Mouse (Mus musculus): ENCODE data around the gene Mfsd11.
"Not testable (repeated sequence)": the region's sequence is repeated elsewhere in the genome, so short reads cannot be mapped to it uniquely, and the experiment has no call there.

Gene Mfsd11

GRCm38 (mm10) chr11:116847187-116848085 lies 4.8 kb upstream of the Mfsd11 start:
- DNase-seq (ENCODE audit: low spot score): no peak

GRCm38 (mm10) chr11:116848086-116848876 lies 4.0 kb upstream of the Mfsd11 start:
- peak; percentile 35 for DNase-seq (ENCODE audit: low spot score)

GRCm38 (mm10) chr11:116848877-116849178 lies 3.4 kb upstream of the Mfsd11 start:
- not testable (repeated sequence) for DNase-seq (ENCODE audit: low spot score)

- DNase-seq (ENCODE audit: low spot score): no peak
Measured at GRCm38 (mm10) chr11:116849587-116849986, 2.7 kb upstream of the Mfsd11 start.

- no peak for DNase-seq (ENCODE audit: low spot score)
Measured at GRCm38 (mm10) chr11:116850085-116850484, 2.2 kb upstream of the Mfsd11 start.

- DNase-seq (ENCODE audit: low spot score): no peak
Measured at GRCm38 (mm10) chr11:116850833-116851477, 1.3 kb upstream of the Mfsd11 start.

- DNase-seq (ENCODE audit: low spot score): peak; percentile 79
Measured at GRCm38 (mm10) chr11:116851576-116852290, 507 bp upstream of the Mfsd11 start.

- peak; percentile 97 for DNase-seq (ENCODE audit: low spot score)
Measured at GRCm38 (mm10) chr11:116852891-116853511, 761 bp downstream of the Mfsd11 start, which contains the start of gene Srsf2. TSS of gene Srsf2 (minus strand) at chr11:116853094.

GRCm38 (mm10) chr11:116853512-116853928 lies 1.3 kb downstream of the Mfsd11 start:
- peak; percentile 97 for DNase-seq (ENCODE audit: low spot score)

GRCm38 (mm10) chr11:116854279-116854678 lies 2.0 kb downstream of the Mfsd11 start:
- no peak for DNase-seq (ENCODE audit: low spot score)

GRCm38 (mm10) chr11:116857183-116857850 lies 5.1 kb downstream of the Mfsd11 start:
- peak; percentile 30 for DNase-seq (ENCODE audit: low spot score)

- peak; percentile 57 for DNase-seq (ENCODE audit: low spot score)
Measured at GRCm38 (mm10) chr11:116864444-116864843, 12.2 kb downstream of the Mfsd11 start.

- peak; percentile 82 for DNase-seq (ENCODE audit: low spot score)
Measured at GRCm38 (mm10) chr11:116865945-116866585, 13.8 kb downstream of the Mfsd11 start.

GRCm38 (mm10) chr11:116868129-116868528 lies 15.9 kb downstream of the Mfsd11 start:
- no peak for DNase-seq (ENCODE audit: low spot score)

- DNase-seq (ENCODE audit: low spot score): no peak
Measured at GRCm38 (mm10) chr11:116869223-116869622, 17.0 kb downstream of the Mfsd11 start.

GRCm38 (mm10) chr11:116869641-116870040 lies 17.4 kb downstream of the Mfsd11 start:
- DNase-seq (ENCODE audit: low spot score): no peak

GRCm38 (mm10) chr11:116871538-116871937 lies 19.3 kb downstream of the Mfsd11 start:
- DNase-seq (ENCODE audit: low spot score): no peak

- DNase-seq (ENCODE audit: low spot score): no peak
Measured at GRCm38 (mm10) chr11:116873987-116874386, 21.7 kb downstream of the Mfsd11 start.

GRCm38 (mm10) chr11:116878454-116878853 lies 26.2 kb downstream of the Mfsd11 start:
- DNase-seq (ENCODE audit: low spot score): no peak

- no peak for DNase-seq (ENCODE audit: low spot score)
Measured at GRCm38 (mm10) chr11:116880839-116881238, 28.6 kb downstream of the Mfsd11 start.
